Mouse (Mus musculus) liver, embryonic 14.5 days (tissue): Measurements from ENCODE around the gene Ube2d3. TPM values are rescaled to one million over a fixed set of nuclear protein-coding genes. Genes with fewer than 3 reads are reported as not detected.

Source experiments
- ATAC-seq: fragments of 200-750 bp; cut with Nextera tagmentation; 2 replicates; pipeline ENCODE4 v1.8.0; 2017; ENCODE audit warnings: moderate number of reproducible peaks, mild to moderate bottlenecking, moderate library complexity; ENCODE audit not compliant: insufficient read depth
- DNase-seq, 3 experiments: peaks; one replicate each; pipeline ENCODE4 v3.0.0-alpha.2; 2012 to 2013; ENCODE audit warnings: low read depth in 3 of 3, low spot score in 3 of 3
- H3K27ac ChIP-seq: fragments of 300-500 bp; sonication (generic); 2 replicates; pipeline ENCODE4 v1.5.1; 2014; ENCODE audit warnings: moderate library complexity, mild to moderate bottlenecking, control low read depth, inconsistent platforms
- H3K27me3 ChIP-seq: fragments of 300-500 bp; sonication (generic); 2 replicates; pipeline ENCODE4 v1.6.1; 2014; ENCODE audit warnings: mild to moderate bottlenecking, low read length, moderate library complexity; ENCODE audit not compliant: control insufficient read depth, insufficient read depth
- H3K36me3 ChIP-seq: fragments of 300-500 bp; sonication (generic); replicated peaks from 2 replicates; pipeline ENCODE4 v1.6.1; 2014; ENCODE audit warnings: low read depth; ENCODE audit not compliant: control insufficient read depth, insufficient read depth
- H3K4me1 ChIP-seq, 2 experiments: fragments of 200-500 bp in 1 of 2; fragments of 300-500 bp in 1 of 2; sonication (generic) in 1 of 2; replicated peaks; 2 replicates each; pipeline ENCODE4 v1.6.1; 2012 to 2014; ENCODE audit warnings: antibody characterized with exemption in 1 of 2, inconsistent platforms in 1 of 2, low read length in 1 of 2; ENCODE audit not compliant: control insufficient read depth in 2 of 2, insufficient read depth in 2 of 2
- H3K4me2 ChIP-seq: fragments of 300-500 bp; sonication (generic); 2 replicates; pipeline ENCODE4 v1.6.1; 2014; ENCODE audit warnings: low read depth, mild to moderate bottlenecking, control low read depth, moderate library complexity
- H3K4me3 ChIP-seq, 2 experiments: fragments of 200-500 bp in 1 of 2; fragments of 300-500 bp in 1 of 2; sonication (generic) in 1 of 2; 2 replicates each; pipeline ENCODE4 v1.5.1; 2012 to 2014; ENCODE audit warnings: low read depth in 2 of 2, low read length in 2 of 2, mild to moderate bottlenecking in 2 of 2, control low read depth in 1 of 2, inconsistent platforms in 1 of 2, moderate library complexity in 1 of 2; ENCODE audit not compliant: insufficient read depth in 1 of 2
- H3K9ac ChIP-seq: fragments of 300-500 bp; sonication (generic); replicated peaks from 2 replicates; pipeline ENCODE4 v1.6.1; 2014; ENCODE audit warnings: mild to moderate bottlenecking, control low read depth, moderate library complexity
- H3K9me3 ChIP-seq: fragments of 300-500 bp; sonication (generic); 2 replicates; pipeline ENCODE4 v1.6.1; 2016; ENCODE audit warnings: low read length, mixed read lengths; ENCODE audit not compliant: control insufficient read depth
- CTCF ChIP-seq: IDR thresholded peaks from 2 replicates; pipeline ENCODE4 v1.5.1; 2016; ENCODE audit warnings: antibody characterized with exemption, low read depth, control low read depth
- EP300 ChIP-seq: IDR thresholded peaks from 2 replicates; pipeline ENCODE4 v1.6.1; 2016; ENCODE audit warnings: antibody characterized with exemption, low read depth
- WGBS: fragments of 180-500 bp; shearing (Covaris S2); extraction: QIAGEN DNeasy Blood & Tissue Kit; methylation state at CpG from one replicate; pipeline ENCODE4 v1.1.7; 2014; ENCODE audit not compliant: insufficient replicate concordance; 5-methylcytosine and 5-hydroxymethylcytosine counted together
- polyA plus RNA-seq, 2 experiments: library from polyadenylated mRNA; depleted of rRNA in 1 of 2; stranded (reverse) in 1 of 2; unstranded in 1 of 2; fragments of >200 nt; fragmentation: Nextera tagmentation in 1 of 2; extraction: Ambion mirVana in 1 of 2; gene quantifications; 2 replicates each; pipeline versions ENCODE4 v1.2.1 to v1.2.3; 2012 to 2014

Ube2d3 gene
- polyA plus RNA-seq, 2 experiments: 112 to 246 TPM

DNA sequence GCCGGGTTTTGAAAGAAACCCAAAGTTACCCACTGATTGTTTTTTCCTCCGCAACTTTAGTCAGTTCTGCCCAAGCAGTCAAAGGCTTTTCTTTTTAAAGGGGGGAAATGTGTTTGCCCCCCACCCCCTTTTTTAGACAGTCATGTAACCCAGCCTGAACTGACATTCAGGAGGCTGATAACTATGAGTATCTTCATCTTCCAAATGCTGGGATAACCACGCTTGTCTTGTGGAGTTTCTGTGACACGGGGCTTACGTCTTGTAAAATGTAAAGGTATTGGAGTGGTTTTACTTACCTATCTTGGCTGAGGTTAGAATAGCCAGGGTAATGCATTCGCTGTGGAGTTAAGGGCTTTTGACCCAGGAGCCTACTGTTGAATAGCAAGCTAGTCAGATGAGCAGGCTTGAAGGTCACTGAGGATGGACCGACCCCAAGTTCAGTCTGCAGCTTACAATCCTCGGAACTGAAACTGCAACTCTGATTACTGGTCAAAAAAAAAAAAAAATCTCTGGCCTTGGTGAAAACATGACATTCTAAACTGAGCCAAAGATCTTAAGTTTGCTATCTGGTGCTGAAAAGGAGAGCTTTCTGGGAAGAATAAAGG is 14.2 kb upstream of the Ube2d3 start, which contains the start of gene Cisd2:
Gene Cisd2, minus strand, starts transcription at position 318 of the 605 bp plus-strand sequence.
- 2% methylated on average over 8 of the region's 8 CpGs for WGBS
- Histone ChIP-seq H3K4me2 (peak within 1 kb of the TSS; percentile 90), H3K9me3 (no peaks in the 10 kb centered on the region), H3K36me3 (no peaks in the 10 kb centered on the region), H3K9ac (peak within 1 kb of the TSS; percentile 89), H3K27ac (peak within 1 kb of the TSS; percentile 83), H3K4me1 (peaks cover 9% of the 10 kb centered on the region in 2 experiments), H3K27me3 (no peaks in the 10 kb centered on the region), H3K4me3 (peak within 1 kb of the TSS; percentile 81 to 90)
- peak; percentile 0; the same call in 1 of the 2 replicates for ATAC-seq
- DNase-seq: no peak
- TF ChIP-seq CTCF: no peak
- no peak for TF ChIP-seq EP300

- WGBS: 61% methylated on average over 14 of the region's 14 CpGs
- TF ChIP-seq CTCF: no peak
- no peak for TF ChIP-seq EP300
- DNase-seq: no peak
- H3K36me3 ChIP-seq: peaks cover 6% of the 10 kb centered on the region; the same call in 1 of the 2 replicates
- peak overlapping the region; percentile 91 for H3K4me2 ChIP-seq
- H3K27me3 ChIP-seq: no peaks in the 10 kb centered on the region
- peaks cover 5 to 6% of the 10 kb centered on the region in 2 experiments for H3K4me1 ChIP-seq
- H3K9me3 ChIP-seq: no peaks in the 10 kb centered on the region
- H3K9ac ChIP-seq: peak overlapping the region; percentile 61
- no peak for ATAC-seq
- H3K4me3 ChIP-seq: peak overlapping the region; percentile 77 to 91
- H3K27ac ChIP-seq: peak overlapping the region; percentile 66
Observed at GRCm38 (mm10) chr3:135436901-135437616, 890 bp upstream of the Ube2d3 start.

DNA sequence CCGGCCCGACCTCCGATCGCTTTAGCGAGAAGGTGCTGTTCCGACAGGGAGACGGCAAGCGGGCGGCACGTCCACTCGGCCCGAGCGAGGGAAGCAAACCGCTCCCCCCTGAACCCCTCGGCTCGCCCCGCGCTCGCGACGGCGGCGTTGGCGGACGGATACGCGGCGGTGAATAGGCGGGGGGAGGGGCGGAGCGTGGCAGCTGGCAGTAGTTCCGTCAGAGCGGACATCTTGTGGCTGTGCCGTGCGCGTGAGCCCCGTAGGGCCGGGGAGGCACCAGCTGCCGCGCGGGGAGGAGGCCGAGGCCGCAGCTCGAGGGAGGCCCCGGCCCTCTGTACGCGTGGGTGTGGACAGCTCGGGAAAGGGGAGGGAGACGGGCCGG is 573 bp downstream of the Ube2d3 start:
- peak; percentile 68 for ATAC-seq
- H3K27ac ChIP-seq: peak overlapping the region; percentile 95
- peak overlapping the region; percentile 91 for H3K4me2 ChIP-seq
- under 1% methylated on average over 44 of the region's 50 CpGs for WGBS
- peaks cover 14% of the 10 kb centered on the region for H3K36me3 ChIP-seq
- peaks cover 7 to 9% of the 10 kb centered on the region in 2 experiments for H3K4me1 ChIP-seq
- H3K27me3 ChIP-seq: no peaks in the 10 kb centered on the region
- peak; percentile 74 to 77 (median 76) for DNase-seq
- TF ChIP-seq CTCF (no peak), EP300 (no peak)
- H3K9me3 ChIP-seq: no peaks in the 10 kb centered on the region
- peak overlapping the region; percentile 90 to 91 for H3K4me3 ChIP-seq
- peak overlapping the region; percentile 93 for H3K9ac ChIP-seq

DNA sequence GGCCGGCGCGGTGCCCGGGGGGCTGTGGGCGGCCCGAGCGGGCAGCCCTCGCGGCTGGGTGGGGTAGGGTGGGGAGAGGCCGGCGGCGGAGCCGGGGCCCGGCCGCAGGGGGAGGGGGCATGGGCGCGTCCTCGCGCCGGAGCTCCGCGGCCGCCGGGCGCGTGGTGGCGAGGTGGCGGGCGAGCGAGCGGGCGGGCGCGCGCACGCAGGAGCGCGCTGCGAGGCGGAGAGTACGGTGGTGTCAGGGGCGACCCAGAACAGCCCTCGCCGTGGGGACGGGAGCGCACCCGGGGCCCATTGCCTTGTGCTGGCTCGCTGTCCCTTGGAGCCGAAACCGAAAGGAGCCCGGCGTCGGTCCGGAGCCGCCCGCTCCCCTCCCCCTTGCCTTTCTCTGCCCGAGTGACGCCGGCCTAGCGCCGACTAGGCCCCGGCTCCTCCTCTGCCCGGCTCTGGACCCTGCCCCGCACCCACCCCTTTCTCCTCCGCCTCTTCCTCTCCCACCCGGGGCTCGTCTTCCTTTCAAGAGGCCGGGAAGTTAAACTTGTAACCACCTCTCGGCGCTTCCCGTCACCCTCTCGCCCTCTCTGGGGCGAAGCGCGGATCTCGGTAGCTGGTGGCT is 1.1 kb downstream of the Ube2d3 start:
- H3K27ac ChIP-seq: peak overlapping the region; percentile 95
- peaks cover 14% of the 10 kb centered on the region for H3K36me3 ChIP-seq
- H3K4me2 ChIP-seq: peak overlapping the region; percentile 91
- H3K4me3 ChIP-seq: peak overlapping the region; percentile 90 to 91
- peak; percentile 53 to 68 (median 56) for DNase-seq
- ATAC-seq: peak; percentile 69
- H3K9ac ChIP-seq: peak overlapping the region; percentile 93
- TF ChIP-seq CTCF (no peak), EP300 (no peak)
- no peaks in the 10 kb centered on the region for H3K27me3 ChIP-seq
- H3K9me3 ChIP-seq: no peaks in the 10 kb centered on the region
- peaks cover 9% of the 10 kb centered on the region in 2 experiments for H3K4me1 ChIP-seq
- under 1% methylated on average over 49 of the region's 76 CpGs for WGBS

DNA sequence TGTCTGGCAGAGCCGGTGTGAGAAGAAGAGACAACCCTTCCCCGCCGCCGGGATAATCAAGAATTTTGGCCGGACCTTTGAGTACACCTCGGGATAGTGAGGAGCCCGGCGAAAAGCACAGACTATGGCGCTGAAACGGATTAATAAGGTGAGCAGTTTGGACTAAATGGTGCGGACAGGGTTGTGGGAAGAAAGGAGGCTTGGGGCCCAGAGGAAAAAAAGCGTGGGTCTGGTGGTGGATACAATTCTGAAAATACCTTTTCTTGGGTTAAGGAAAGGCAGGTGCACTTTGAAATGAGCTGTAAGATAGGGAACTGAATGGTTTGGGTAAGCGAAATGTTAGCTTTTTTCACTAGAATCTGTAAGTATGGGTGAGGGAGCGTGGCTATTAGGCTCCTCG is 1.7 kb downstream of the Ube2d3 start:
- TF ChIP-seq CTCF: no peak
- no peak for TF ChIP-seq EP300
- DNase-seq (no peak), ATAC-seq (no peak)
- H3K9ac ChIP-seq: peak overlapping the region; percentile 93
- H3K4me3 ChIP-seq: peak overlapping the region; percentile 90 to 91
- peak overlapping the region; percentile 91 for H3K4me2 ChIP-seq
- H3K4me1 ChIP-seq: peaks cover 9% of the 10 kb centered on the region in 2 experiments
- no peaks in the 10 kb centered on the region for H3K27me3 ChIP-seq
- H3K36me3 ChIP-seq: peaks cover 14% of the 10 kb centered on the region
- H3K9me3 ChIP-seq: no peaks in the 10 kb centered on the region
- WGBS: 2% methylated on average over 15 of the region's 15 CpGs
- peak overlapping the region; percentile 95 for H3K27ac ChIP-seq
